Mouse (Mus musculus): ENCODE results near the gene Actr10. TPM values are rescaled to one million over a fixed set of nuclear protein-coding genes. Genes with fewer than 3 reads are reported as not detected.

Gene Actr10
- 129 TPM for total RNA-seq (2023)

DNA sequence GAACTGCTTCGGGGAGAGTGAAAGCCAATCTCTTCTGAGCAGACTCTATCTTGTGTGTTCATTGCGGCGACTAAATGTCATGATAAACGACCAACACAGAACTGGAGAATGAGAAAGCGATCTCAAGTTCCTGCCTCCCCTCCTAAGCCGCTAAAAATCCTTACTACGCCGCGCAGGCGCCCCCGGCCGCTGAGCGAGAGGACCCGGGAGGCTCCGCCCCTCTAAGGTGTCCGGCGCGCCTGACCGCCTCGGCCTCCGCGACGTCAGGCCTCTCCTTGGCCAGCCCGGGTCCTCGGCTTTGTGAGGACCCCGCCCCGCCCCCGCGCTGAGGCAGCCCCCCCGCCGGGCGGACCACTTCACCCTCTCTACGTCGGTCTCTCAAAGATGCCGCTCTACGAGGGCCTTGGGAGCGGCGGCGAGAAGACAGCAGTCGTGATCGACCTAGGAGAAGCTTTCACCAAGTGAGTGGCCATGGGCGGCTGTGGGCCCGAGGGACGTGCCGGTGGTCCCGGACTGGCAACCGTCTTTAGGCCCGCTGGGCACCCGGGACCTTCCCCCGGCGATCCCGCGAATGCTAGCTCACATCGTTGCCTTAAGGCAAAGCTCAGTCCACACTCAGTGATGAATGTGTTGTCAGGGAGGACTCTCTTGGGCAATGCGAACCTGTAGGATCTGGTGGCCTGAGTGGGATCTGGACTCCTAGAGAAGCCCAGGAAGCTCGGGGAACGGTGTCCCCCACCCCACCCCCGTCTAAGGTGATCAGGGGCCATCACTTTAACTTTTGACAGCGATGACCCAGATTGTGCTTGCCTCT lies at the start of gene Actr10:
Actr10 (plus strand) TSS at position 287 of the 814 bp plus-strand sequence.

DNA sequence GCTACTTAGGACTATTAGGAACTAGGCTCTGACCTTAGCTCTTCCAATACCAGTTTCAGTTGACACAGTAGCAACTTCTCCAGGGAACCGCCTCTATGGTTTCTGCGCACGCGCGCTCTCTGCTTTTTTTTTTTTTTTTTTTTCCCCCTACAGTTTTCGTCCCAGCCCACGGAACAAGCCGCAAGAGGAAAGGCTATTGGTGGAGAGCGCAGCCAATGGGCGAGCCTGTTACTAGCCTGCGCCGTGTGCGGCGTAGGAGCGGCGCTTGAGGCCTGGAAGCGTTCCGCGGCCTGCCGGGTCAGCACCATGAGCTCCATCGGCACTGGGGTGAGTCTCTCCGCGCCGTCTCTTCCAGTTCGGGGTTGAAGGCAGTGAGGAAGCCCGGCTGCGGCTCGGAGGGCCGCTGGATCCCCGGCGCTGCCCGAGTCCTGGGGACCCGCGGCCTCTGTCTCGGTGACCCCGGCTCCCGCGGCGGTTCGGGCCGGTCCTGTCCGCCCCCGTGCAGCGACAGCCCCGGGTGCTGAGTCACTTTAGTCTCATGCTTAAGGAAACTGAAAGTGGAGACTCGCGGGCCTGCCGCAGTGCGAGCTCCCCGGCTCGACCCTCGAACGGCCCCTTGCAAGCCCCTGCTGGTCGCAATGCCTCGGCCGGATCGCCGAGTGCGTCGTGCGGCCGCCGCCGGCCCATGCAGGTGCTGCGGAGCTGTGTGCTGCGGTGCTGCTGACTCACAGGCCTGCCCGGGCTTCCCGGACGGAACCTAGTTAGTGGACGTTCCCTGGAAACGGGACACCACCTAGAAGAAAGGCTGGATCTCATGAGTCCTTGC lies 37.0 kb downstream of the Actr10 start, which contains the start of gene Psma3:
Psma3 (plus strand) TSS at position 181 of the 826 bp plus-strand sequence.

Other genes starting within 250 kb of the Actr10 start
- gene Frmd6, start 112.3 kb upstream of the Actr10 start, total RNA-seq (2023) = 18.1 TPM
- 187 TPM for gene Psma3, start 36.8 kb downstream of the Actr10 start, total RNA-seq (2023)
- gene Arid4a, start 78.1 kb downstream of the Actr10 start, total RNA-seq (2023) = 89.3 TPM
- not detected for gene Tomm20l, start 173.6 kb downstream of the Actr10 start, total RNA-seq (2023)
- 37.5 TPM for gene Timm9, start 198.8 kb downstream of the Actr10 start, total RNA-seq (2023)
- 19.1 TPM for gene 2700049A03Rik, start 199.0 kb downstream of the Actr10 start, total RNA-seq (2023)

All from CD8-positive naive resting alpha-beta T cell, adult 57 days (primary cell).